Mouse (Mus musculus) forebrain, embryonic 10.5 days (tissue): Measurements from ENCODE around the gene Birc6. TPM values are rescaled to one million over a fixed set of nuclear protein-coding genes. Genes with fewer than 3 reads are reported as not detected.

Source experiments
- DNase-seq: peaks from one replicate; pipeline ENCODE4 v3.0.0-alpha.2; 2017; ENCODE audit warnings: low spot score; ENCODE audit errors: extremely low spot score
- H3K27ac ChIP-seq: fragments of 300-500 bp; sonication (generic); 2 replicates; pipeline ENCODE4 v1.5.1; 2016; ENCODE audit warnings: mild to moderate bottlenecking
- H3K27me3 ChIP-seq: fragments of 300-500 bp; sonication (generic); 2 replicates; pipeline ENCODE4 v1.6.1; 2016; ENCODE audit warnings: mild to moderate bottlenecking; ENCODE audit not compliant: poor library complexity, severe bottlenecking
- H3K36me3 ChIP-seq: fragments of 300-500 bp; sonication (generic); replicated peaks from 2 replicates; pipeline ENCODE4 v1.6.1; 2016; ENCODE audit warnings: mild to moderate bottlenecking, moderate library complexity
- H3K4me1 ChIP-seq: fragments of 300-500 bp; sonication (generic); 2 replicates; pipeline ENCODE4 v1.6.1; 2016
- H3K4me3 ChIP-seq: fragments of 300-500 bp; sonication (generic); 2 replicates; pipeline ENCODE4 v1.5.1; 2016; ENCODE audit warnings: mild to moderate bottlenecking, moderate library complexity
- H3K9me3 ChIP-seq: fragments of 300-500 bp; sonication (generic); 2 replicates; pipeline ENCODE4 v1.6.1; 2016; ENCODE audit warnings: mild to moderate bottlenecking, moderate library complexity
- WGBS: fragments of 180-500 bp; shearing (Covaris S2); methylation state at CpG from one replicate; pipeline ENCODE4 v1.1.7; 2016; 5-methylcytosine and 5-hydroxymethylcytosine counted together
- polyA plus RNA-seq: library from polyadenylated mRNA; unstranded; fragments of >200 nt; fragmentation: Nextera tagmentation; extraction: Ambion mirVana; gene quantifications from 2 replicates; pipeline ENCODE4 v1.2.1, GENCODE M21; 2016

Gene Birc6
- polyA plus RNA-seq, 1 experiment from 2014 or later = 85.0 TPM

DNA sequence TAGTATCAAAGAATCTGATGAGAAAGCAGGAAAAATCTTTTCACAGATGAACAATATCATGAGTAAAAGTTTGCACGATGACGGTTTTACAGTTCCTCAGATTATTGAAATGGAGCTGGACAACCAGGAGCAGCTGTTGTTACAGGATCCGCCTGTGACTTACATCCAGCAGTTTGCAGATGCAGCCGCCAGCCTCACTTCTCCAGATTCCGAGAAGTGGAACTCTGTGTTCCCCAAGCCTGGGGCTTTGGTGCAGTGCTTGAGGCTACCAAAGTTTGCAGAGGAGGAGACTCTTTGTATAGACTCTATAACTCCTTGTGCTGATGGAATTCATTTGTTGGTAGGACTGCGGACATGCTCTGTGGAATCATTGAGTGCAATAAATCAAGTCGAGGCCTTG lies 51.5 kb downstream of the Birc6 start:
- WGBS = 96% methylated on average over 7 of the region's 7 CpGs
- H3K4me3 ChIP-seq = no peak overlapping the region
- H3K36me3 ChIP-seq = peaks cover 64% of the 10 kb centered on the region
- no peaks in the 10 kb centered on the region for H3K27me3 ChIP-seq
- no peak for DNase-seq
- no peak overlapping the region for H3K27ac ChIP-seq
- no peaks in the 10 kb centered on the region for H3K9me3 ChIP-seq
- no peaks in the 10 kb centered on the region for H3K4me1 ChIP-seq

DNA sequence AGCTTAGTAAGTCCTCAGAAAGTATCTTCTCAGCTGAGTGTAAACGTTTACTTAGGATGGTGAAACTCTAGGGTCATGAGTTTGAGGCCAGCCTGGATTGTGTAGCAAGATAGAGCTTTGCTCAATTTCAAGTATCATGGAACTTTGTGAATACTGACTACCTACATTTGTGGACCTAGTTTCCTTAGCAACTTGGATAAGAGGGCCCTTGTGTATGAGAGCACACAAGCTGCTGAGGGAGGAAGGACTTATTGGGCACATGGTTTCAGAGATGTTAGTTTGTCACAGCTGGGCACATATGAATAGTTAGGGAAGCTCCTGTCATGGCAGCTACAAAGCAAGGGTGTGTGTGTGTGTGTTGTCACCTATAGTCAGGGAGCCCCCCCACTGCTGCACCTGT lies 52.6 kb downstream of the Birc6 start:
- DNase-seq = no peak
- no peaks in the 10 kb centered on the region for H3K4me1 ChIP-seq
- no peaks in the 10 kb centered on the region for H3K9me3 ChIP-seq
- WGBS = 89% methylated on average over 1 of the region's 1 CpGs
- H3K27ac ChIP-seq = no peak overlapping the region
- H3K4me3 ChIP-seq = no peak overlapping the region
- H3K27me3 ChIP-seq = no peaks in the 10 kb centered on the region
- H3K36me3 ChIP-seq = peaks cover 64% of the 10 kb centered on the region

DNA sequence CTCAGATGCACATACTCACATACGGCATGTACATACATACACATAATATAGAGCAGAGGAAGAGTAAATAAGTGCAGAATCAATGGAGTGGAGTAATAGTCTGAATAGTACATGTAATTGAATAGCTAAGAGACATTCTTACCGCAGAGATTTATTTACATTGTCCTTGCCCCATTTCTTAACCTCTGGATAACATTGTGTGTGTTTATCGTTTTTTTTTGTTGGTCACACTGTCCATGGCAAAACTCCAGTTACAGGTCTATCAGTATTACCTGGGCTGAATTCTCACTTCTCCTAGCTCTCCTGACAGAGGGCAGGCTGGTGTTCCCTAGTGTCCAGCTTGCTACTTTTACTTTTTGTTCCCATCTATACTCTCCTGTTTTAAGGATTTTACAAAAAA lies 58.7 kb downstream of the Birc6 start:
- Histone ChIP-seq H3K27me3 (no peaks in the 10 kb centered on the region), H3K36me3 (peaks cover 63% of the 10 kb centered on the region), H3K9me3 (no peaks in the 10 kb centered on the region), H3K4me3 (no peak overlapping the region), H3K4me1 (0 out of 2 replicates have a peak, but pooled peaks cover 4% of the 10 kb centered on the region), H3K27ac (no peak overlapping the region)
- DNase-seq = no peak
- 93% methylated on average over 3 of the region's 3 CpGs for WGBS

DNA sequence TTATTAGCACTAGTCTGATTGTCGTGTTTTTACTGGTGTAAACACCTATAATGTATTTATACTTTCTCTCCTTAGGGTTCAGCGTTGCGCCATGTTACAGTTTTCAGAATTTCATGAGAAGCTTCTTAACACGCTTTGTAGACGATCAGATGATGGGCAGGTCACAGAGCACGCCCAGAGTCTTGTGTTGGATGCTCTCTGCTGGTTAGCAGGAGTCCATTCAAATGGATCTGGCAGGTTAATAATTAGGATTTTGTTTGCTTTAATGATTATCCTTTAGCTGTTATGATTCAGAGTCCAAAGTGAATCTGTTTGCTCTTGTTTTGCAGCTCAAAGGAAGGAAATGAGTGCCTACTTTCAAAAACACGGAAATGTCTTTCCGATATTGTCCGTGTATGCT lies 70.8 kb downstream of the Birc6 start:
- Histone ChIP-seq H3K4me1 (no peaks in the 10 kb centered on the region), H3K27me3 (no peaks in the 10 kb centered on the region), H3K9me3 (no peaks in the 10 kb centered on the region), H3K4me3 (no peak overlapping the region), H3K27ac (no peak overlapping the region), H3K36me3 (peaks cover 89% of the 10 kb centered on the region)
- no peak for DNase-seq
- 95% methylated on average over 9 of the region's 9 CpGs for WGBS

DNA sequence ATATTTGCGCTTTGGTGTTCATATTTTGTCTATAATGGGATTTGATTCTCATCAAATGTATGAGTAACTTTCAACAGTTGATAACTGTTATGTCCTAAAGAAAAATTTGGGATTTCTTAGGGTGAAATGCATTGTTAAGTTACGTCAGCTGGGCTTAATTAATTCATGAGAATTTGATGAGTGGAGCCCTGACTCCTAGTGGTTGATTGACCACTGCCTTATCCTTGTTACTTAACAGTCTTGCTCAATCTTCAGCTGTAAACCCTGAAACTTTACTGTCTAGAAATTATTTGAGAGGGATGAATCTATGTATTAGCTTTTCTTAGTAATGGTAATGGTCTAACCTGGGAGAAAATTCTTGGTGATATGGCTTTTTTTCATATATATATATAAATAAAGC lies 71.3 kb downstream of the Birc6 start:
- peaks cover 86% of the 10 kb centered on the region for H3K36me3 ChIP-seq
- H3K4me1 ChIP-seq = no peaks in the 10 kb centered on the region
- no peaks in the 10 kb centered on the region for H3K27me3 ChIP-seq
- no peak for DNase-seq
- WGBS = 92% methylated on average over 2 of the region's 2 CpGs
- H3K4me3 ChIP-seq = no peak overlapping the region
- H3K27ac ChIP-seq = no peak overlapping the region
- no peaks in the 10 kb centered on the region for H3K9me3 ChIP-seq

DNA sequence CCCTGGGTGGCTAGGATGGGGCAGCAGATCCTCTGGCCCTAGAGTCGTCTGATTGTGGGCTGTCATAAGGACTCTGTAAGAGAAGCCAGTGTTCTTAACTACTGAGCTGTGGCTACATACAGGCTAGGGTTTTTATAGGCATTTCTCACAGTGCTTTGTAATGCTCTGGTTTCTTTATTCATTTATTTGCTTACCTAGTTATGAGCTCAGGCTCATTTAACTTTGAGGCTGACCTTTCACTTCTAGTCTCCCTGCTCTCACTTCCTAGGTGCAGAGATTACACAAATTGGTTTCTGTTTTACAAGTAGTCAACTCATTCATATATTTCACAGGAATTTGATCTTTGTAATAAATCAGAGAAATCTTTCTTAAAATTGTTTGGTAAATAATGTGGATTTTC lies 73.1 kb downstream of the Birc6 start:
- Histone ChIP-seq H3K4me1 (no peaks in the 10 kb centered on the region), H3K4me3 (no peak overlapping the region), H3K9me3 (no peaks in the 10 kb centered on the region), H3K27ac (no peak overlapping the region), H3K27me3 (no peaks in the 10 kb centered on the region), H3K36me3 (peaks cover 87% of the 10 kb centered on the region)
- WGBS = 78% methylated on average over 1 of the region's 1 CpGs
- DNase-seq = no peak

DNA sequence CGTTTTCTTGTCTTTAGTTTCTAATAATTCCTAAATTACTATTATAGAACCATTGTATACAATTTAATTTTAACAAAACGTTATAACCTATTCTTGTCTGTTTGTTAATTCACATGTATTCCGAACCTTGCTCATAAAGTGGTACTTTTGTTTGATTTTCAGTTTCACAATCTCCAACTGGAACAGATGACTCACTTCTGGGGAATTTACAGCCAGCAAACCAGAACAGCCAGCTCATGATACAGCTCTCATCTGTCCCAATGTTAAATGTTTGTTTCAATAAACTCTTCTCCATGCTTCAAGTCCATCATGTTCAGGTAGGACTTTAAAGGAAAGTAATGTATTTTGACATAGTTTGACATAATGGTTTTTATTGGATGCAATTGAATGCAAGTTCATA lies 102.7 kb downstream of the Birc6 start:
- H3K4me3 ChIP-seq = no peak overlapping the region
- H3K27ac ChIP-seq = no peak overlapping the region
- H3K27me3 ChIP-seq = no peaks in the 10 kb centered on the region
- no peaks in the 10 kb centered on the region for H3K4me1 ChIP-seq
- H3K36me3 ChIP-seq = peaks cover 88% of the 10 kb centered on the region
- no peaks in the 10 kb centered on the region for H3K9me3 ChIP-seq
- WGBS = 96% methylated on average over 3 of the region's 3 CpGs
- no peak for DNase-seq

DNA sequence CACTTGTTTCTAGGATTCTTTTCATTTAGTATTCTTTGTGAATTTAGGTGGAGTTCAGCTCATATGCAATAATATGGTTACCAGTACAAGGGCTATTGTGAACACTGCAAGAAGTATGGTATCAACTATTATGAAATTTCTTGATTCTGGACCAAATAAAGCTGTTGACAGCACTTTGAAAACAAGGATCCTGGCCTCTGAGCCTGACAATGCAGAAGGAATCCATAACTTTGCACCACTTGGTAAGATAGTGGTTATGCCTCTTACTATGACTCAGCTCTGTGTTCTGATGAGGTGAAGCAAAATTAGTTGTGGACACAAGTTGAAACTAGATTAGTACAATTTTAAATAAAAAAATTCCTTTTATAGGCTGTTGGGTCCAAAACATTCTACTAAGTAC lies 114.3 kb downstream of the Birc6 start:
- Histone ChIP-seq H3K9me3 (no peaks in the 10 kb centered on the region), H3K27ac (no peak overlapping the region), H3K4me1 (no peaks in the 10 kb centered on the region), H3K4me3 (no peak overlapping the region), H3K27me3 (no peaks in the 10 kb centered on the region), H3K36me3 (peaks cover 94% of the 10 kb centered on the region)
- DNase-seq = no peak

DNA sequence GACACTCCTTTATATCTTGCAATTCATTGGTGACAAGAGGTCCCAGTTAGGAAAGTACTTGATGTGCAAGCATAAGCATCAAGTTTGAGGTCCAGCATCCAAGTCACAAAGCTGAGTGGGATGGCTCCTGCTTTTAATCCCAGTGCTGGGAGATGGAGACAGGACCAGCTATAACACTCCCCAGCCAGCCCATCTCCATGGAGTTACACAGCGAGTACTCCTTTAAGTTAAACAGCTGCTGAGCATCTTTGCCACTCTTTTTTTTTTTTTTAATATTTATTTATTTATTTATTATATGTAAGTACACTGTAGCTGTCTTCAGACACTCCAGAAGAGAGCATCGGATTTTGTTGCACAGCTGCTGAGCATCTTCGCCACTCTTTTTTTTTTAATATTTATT lies 130.3 kb downstream of the Birc6 start:
- H3K27ac ChIP-seq = no peak overlapping the region
- H3K4me1 ChIP-seq = no peaks in the 10 kb centered on the region
- no peak for DNase-seq
- peaks cover 92% of the 10 kb centered on the region for H3K36me3 ChIP-seq
- no peaks in the 10 kb centered on the region for H3K27me3 ChIP-seq
- no peak overlapping the region for H3K4me3 ChIP-seq
- H3K9me3 ChIP-seq = no peaks in the 10 kb centered on the region
- 97% methylated on average over 3 of the region's 3 CpGs for whole genome bisulfite sequencing

DNA sequence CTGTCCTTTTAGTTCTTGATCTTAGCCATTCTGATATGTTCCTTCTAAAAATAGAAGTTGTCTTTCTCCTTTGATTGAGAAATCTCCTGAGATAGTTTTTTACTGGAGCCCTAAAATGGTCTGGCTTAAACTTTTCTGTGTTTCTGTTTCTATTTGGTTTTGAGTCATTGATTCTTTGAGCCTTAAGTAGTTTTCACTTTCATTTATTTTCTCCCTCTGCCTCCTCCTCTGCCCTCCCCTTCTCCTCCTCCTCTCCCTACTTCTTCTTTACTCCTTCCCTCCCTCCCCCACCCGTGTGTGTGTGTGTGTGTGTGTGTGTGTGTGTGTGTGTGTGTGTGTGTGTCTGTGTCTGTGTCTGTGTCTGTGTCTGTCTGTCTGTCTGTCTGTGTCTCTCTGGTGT lies 139.9 kb downstream of the Birc6 start:
- Histone ChIP-seq H3K4me3 (no peak overlapping the region), H3K36me3 (peaks cover 94% of the 10 kb centered on the region), H3K27me3 (no peaks in the 10 kb centered on the region), H3K27ac (no peak overlapping the region), H3K4me1 (no peaks in the 10 kb centered on the region), H3K9me3 (no peaks in the 10 kb centered on the region)
- no peak for DNase-seq
- no CpG with 5 or more reads among the region's 1 CpGs for WGBS

DNA sequence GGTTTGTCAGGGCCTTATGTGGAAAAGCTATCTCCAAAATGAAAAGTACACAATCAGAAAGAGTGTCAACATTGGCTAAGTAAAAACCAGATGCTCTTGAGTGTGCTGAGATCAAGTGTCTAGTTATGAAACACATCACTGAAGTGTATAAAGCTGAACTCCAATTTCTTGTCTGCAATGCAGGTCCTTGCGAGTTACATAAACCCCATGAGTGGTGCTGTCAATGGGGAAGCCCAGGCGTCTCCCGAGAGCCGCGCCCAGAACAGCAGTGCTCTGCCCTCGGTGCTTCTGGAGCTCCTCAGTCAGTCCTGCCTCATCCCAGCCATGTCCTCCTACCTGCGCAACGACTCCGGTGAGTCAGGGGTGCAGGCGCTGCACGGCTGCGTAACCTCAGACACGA lies 141.9 kb downstream of the Birc6 start:
- no peaks in the 10 kb centered on the region for H3K27me3 ChIP-seq
- H3K9me3 ChIP-seq = no peaks in the 10 kb centered on the region
- 96% methylated on average over 13 of the region's 13 CpGs for WGBS
- no peaks in the 10 kb centered on the region for H3K4me1 ChIP-seq
- peaks cover 87% of the 10 kb centered on the region for H3K36me3 ChIP-seq
- no peak overlapping the region for H3K4me3 ChIP-seq
- DNase-seq = no peak
- no peak overlapping the region for H3K27ac ChIP-seq

DNA sequence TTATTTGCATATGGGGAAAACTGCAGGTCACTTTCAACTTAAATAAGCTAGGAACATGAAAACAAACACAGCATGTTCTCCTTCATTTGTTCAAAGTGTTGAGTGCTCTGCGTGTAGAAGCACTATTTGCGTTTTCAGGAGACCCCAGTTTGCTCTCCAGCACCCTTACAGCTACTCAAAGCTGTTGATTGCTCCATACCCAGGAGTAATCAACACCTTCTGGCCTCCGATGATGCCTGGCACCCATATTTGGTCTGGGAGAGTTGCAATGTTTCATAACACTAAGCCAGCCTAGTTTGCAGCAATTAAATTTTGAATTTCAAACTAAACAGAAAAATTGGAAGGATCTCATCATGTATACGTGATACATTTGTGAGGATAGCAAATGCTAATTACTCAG lies 144.4 kb downstream of the Birc6 start:
- no peak for DNase-seq
- Histone ChIP-seq H3K4me3 (no peak overlapping the region), H3K9me3 (no peaks in the 10 kb centered on the region), H3K27me3 (no peaks in the 10 kb centered on the region), H3K27ac (no peak overlapping the region), H3K4me1 (no peaks in the 10 kb centered on the region), H3K36me3 (peaks cover 90% of the 10 kb centered on the region)
- WGBS = 89% methylated on average over 4 of the region's 4 CpGs

DNA sequence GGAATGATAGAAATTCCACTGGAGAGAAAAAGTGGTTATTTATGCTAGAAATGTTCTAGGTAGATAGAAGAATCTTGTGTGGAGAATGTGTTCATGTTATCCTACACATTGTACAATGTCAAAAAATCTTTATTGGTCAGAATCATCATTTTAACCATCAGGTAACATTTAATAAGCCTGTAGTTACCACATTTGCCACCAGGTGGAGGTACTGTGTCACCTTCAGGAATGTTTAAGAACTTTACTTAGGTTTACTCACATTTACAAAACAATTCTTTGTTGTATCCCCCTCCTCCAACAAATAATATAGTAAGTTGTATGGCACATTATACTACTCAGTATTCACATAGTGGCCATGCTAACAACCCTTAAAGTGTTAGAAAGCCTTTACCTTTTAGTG lies 145.2 kb downstream of the Birc6 start:
- DNase-seq = no peak
- no peaks in the 10 kb centered on the region for H3K4me1 ChIP-seq
- no peaks in the 10 kb centered on the region for H3K27me3 ChIP-seq
- H3K4me3 ChIP-seq = no peak overlapping the region
- peaks cover 91% of the 10 kb centered on the region for H3K36me3 ChIP-seq
- no peak overlapping the region for H3K27ac ChIP-seq
- H3K9me3 ChIP-seq = no peaks in the 10 kb centered on the region

DNA sequence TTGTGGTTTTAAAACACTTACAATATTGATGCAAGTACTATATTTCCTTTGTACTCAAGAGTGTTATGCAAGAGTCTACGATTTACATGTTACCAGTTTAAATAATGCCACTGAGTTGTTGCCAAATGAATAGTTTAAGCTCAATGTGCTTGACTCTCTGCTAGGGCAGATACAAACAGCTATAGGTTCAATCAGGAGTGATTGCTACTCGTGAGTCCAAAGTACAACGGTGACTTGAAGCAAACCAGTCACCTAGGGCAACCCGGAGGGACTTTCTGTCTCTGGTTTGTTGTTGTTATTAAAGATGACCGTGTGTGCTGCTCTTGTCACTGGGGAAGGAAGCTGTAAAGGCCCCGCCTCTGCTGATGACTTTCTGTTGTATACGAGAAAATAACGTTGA lies 150.0 kb downstream of the Birc6 start:
- DNase-seq = no peak
- WGBS = 97% methylated on average over 8 of the region's 8 CpGs
- H3K36me3 ChIP-seq = peaks cover 81% of the 10 kb centered on the region

More for the DNA sequence above, 150.0 kb downstream of the Birc6 start:
- no peak overlapping the region for H3K4me3 ChIP-seq
- H3K4me1 ChIP-seq = no peaks in the 10 kb centered on the region
- no peak overlapping the region for H3K27ac ChIP-seq
- no peaks in the 10 kb centered on the region for H3K9me3 ChIP-seq
- no peaks in the 10 kb centered on the region for H3K27me3 ChIP-seq
